Mouse (Mus musculus): ENCODE results near the gene Scnn1b. TPM values are rescaled to one million over a fixed set of nuclear protein-coding genes. Genes with fewer than 3 reads are reported as not detected.
A peak's percentile ranks its signal among the peaks of the same experiment; 100 is the strongest.

Gene Scnn1b
- total and polyA plus RNA-seq, 3 experiments = 0.04 TPM; not detected in 2

GRCm38 (mm10) chr7:121899940-121900339 is 35.1 kb downstream of the Scnn1b start:
- Histone ChIP-seq H3K9ac (ENCODE audit: insufficient read depth, low read depth) (no peak overlapping the region), H3K4me3 (replicated peaks in 1 of 3; ENCODE audit: low read depth in 2 of 3, low read length in 2 of 3, poor library complexity in 1 of 3) (no peak overlapping the region), H3K4me1 (ENCODE audit: control insufficient read depth in 1 of 2, insufficient read depth in 2 of 2) (peaks cover 0 to 3% of the 10 kb centered on the region in 2 experiments; a peak in 2 of 4 replicates), H3K9me3 (replicated peaks; ENCODE audit: low read length) (no peaks in the 10 kb centered on the region), H3K27ac (ENCODE audit: insufficient read depth, low read depth) (no peak overlapping the region), H3K36me3 (replicated peaks in 1 of 2; ENCODE audit: control insufficient read depth in 1 of 2, insufficient read depth in 1 of 2, low read length in 1 of 2) (no peaks in the 10 kb centered on the region), H3K27me3 (replicated peaks) (peaks cover 1% of the 10 kb centered on the region), H3K4me2 (ENCODE audit: insufficient read depth, low read depth, poor library complexity, severe bottlenecking) (no peak overlapping the region), H3K79me2 (replicated peaks; ENCODE audit: control insufficient read depth, extremely low read depth, insufficient read depth, poor library complexity, severe bottlenecking) (no peaks in the 10 kb centered on the region)
- in situ Hi-C loops (cut with MboI; ENCODE audit: low pct_ligation_motif_present, low pct_unique_long_range_greater_than_20kb, low sequenced_read_pairs) = no loop called here
- 0 out of 2 replicates have a peak, but pooled peaks have one; percentile 21 for TF ChIP-seq CHD2 (IDR thresholded peaks at IDR 0.05; ENCODE audit: low read length)
- no peak for TF ChIP-seq EP300 (IDR thresholded peaks at IDR 0.05; ENCODE audit: low read length)
- no peak for DNase-seq (ENCODE audit: extremely low read depth)
- dilution Hi-C loops (cut with MboI; ENCODE audit: extremely low pct_ligation_motif_present, extremely low pct_unique_long_range_greater_than_20kb, low sequenced_read_pairs) = no loop called here

GRCm38 (mm10) chr7:121902757-121903411 is 38.0 kb downstream of the Scnn1b start:
- H3K27me3 ChIP-seq (replicated peaks) = no peaks in the 10 kb centered on the region
- TF ChIP-seq MAZ (IDR thresholded peaks at IDR 0.05; ENCODE audit: low read depth, low read length) (no peak), RCOR1 (conservative IDR thresholded peaks at IDR 0.05; ENCODE audit: low read depth, low read length) (no peak), JUND (conservative IDR thresholded peaks at IDR 0.05; ENCODE audit: low read depth, low read length) (no peak), MAX (IDR thresholded peaks at IDR 0.05; ENCODE audit: low read length) (no peak), RAD21 (IDR thresholded peaks at IDR 0.05; ENCODE audit: low read depth, low read length) (no peak), POLR2AphosphoS2 (IDR thresholded peaks at IDR 0.05; ENCODE audit: low read depth, low read length) (no peak), ZNF384 (IDR thresholded peaks at IDR 0.05; ENCODE audit: low read depth, low read length) (no peak), CHD1 (IDR thresholded peaks at IDR 0.05; ENCODE audit: low read depth, low read length) (no peak)
- H3K4me3 ChIP-seq (replicated peaks in 1 of 3; ENCODE audit: low read depth in 2 of 3, low read length in 2 of 3, poor library complexity in 1 of 3) = no peak overlapping the region
- no peaks in the 10 kb centered on the region for H3K36me3 ChIP-seq (replicated peaks in 1 of 2; ENCODE audit: control insufficient read depth in 1 of 2, insufficient read depth in 1 of 2, low read length in 1 of 2)
- no peaks in the 10 kb centered on the region for H3K9me3 ChIP-seq (replicated peaks; ENCODE audit: low read length)
- H3K9ac ChIP-seq (ENCODE audit: insufficient read depth, low read depth) = no peak overlapping the region
- in situ Hi-C loops (cut with MboI; ENCODE audit: low pct_ligation_motif_present, low pct_unique_long_range_greater_than_20kb, low sequenced_read_pairs) = no loop called here
- DNase-seq (ENCODE audit: extremely low read depth) = no peak
- no peak overlapping the region for H3K4me2 ChIP-seq (ENCODE audit: insufficient read depth, low read depth, poor library complexity, severe bottlenecking)
- H3K4me1 ChIP-seq (ENCODE audit: control insufficient read depth in 1 of 2, insufficient read depth in 2 of 2) = peaks cover 0 to 3% of the 10 kb centered on the region in 2 experiments; a peak in 2 of 4 replicates
- H3K27ac ChIP-seq (ENCODE audit: insufficient read depth, low read depth) = no peak overlapping the region
- dilution Hi-C loops (cut with MboI; ENCODE audit: extremely low pct_ligation_motif_present, extremely low pct_unique_long_range_greater_than_20kb, low sequenced_read_pairs) = no loop called here
- no peaks in the 10 kb centered on the region for H3K79me2 ChIP-seq (replicated peaks; ENCODE audit: control insufficient read depth, extremely low read depth, insufficient read depth, poor library complexity, severe bottlenecking)

GRCm38 (mm10) chr7:121906879-121907278 is 42.0 kb downstream of the Scnn1b start:
- H3K27me3 ChIP-seq (replicated peaks) = no peaks in the 10 kb centered on the region
- H3K27ac ChIP-seq (ENCODE audit: insufficient read depth, low read depth) = no peak overlapping the region
- TF ChIP-seq ZC3H11A (IDR thresholded peaks at IDR 0.05; ENCODE audit: low read depth, low read length) (no peak), MEF2A (IDR thresholded peaks at IDR 0.05; ENCODE audit: borderline replicate concordance, low read depth, low read length) (no peak), TBP (conservative IDR thresholded peaks at IDR 0.05; ENCODE audit: low read depth, low read length) (no peak), CTCF (conservative IDR thresholded peaks at IDR 0.05 in 1 of 2, IDR thresholded peaks at IDR 0.05 in 1 of 2; ENCODE audit: low read depth in 2 of 2, low read length in 2 of 2) (no peak), POLR2AphosphoS2 (IDR thresholded peaks at IDR 0.05; ENCODE audit: low read depth, low read length) (no peak), E2F4 (IDR thresholded peaks at IDR 0.05; ENCODE audit: insufficient replicate concordance, low read depth, low read length) (no peak)
- no peaks in the 10 kb centered on the region for H3K79me2 ChIP-seq (replicated peaks; ENCODE audit: control insufficient read depth, extremely low read depth, insufficient read depth, poor library complexity, severe bottlenecking)
- DNase-seq (ENCODE audit: extremely low read depth) = no peak
- no peak overlapping the region for H3K4me3 ChIP-seq (replicated peaks in 1 of 3; ENCODE audit: low read depth in 2 of 3, low read length in 2 of 3, poor library complexity in 1 of 3)
- no peak overlapping the region for H3K4me2 ChIP-seq (ENCODE audit: insufficient read depth, low read depth, poor library complexity, severe bottlenecking)
- H3K4me1 ChIP-seq (ENCODE audit: control insufficient read depth in 1 of 2, insufficient read depth in 2 of 2) = no peaks in the 10 kb centered on the region
- no peaks in the 10 kb centered on the region for H3K9me3 ChIP-seq (replicated peaks; ENCODE audit: low read length)
- dilution Hi-C loops (cut with MboI; ENCODE audit: extremely low pct_ligation_motif_present, extremely low pct_unique_long_range_greater_than_20kb, low sequenced_read_pairs) = no loop called here
- H3K9ac ChIP-seq (ENCODE audit: insufficient read depth, low read depth) = no peak overlapping the region
- H3K36me3 ChIP-seq (replicated peaks in 1 of 2; ENCODE audit: control insufficient read depth in 1 of 2, insufficient read depth in 1 of 2, low read length in 1 of 2) = no peaks in the 10 kb centered on the region
- in situ Hi-C loops (cut with MboI; ENCODE audit: low pct_ligation_motif_present, low pct_unique_long_range_greater_than_20kb, low sequenced_read_pairs) = no loop called here
